Mouse (Mus musculus): Measurements from ENCODE around the gene Cxcr2. TPM values are rescaled to one million over a fixed set of nuclear protein-coding genes. Genes with fewer than 3 reads are reported as not detected.

Gene Cxcr2
- polyA plus RNA-seq, 1 experiment = 0.74 TPM

DNA sequence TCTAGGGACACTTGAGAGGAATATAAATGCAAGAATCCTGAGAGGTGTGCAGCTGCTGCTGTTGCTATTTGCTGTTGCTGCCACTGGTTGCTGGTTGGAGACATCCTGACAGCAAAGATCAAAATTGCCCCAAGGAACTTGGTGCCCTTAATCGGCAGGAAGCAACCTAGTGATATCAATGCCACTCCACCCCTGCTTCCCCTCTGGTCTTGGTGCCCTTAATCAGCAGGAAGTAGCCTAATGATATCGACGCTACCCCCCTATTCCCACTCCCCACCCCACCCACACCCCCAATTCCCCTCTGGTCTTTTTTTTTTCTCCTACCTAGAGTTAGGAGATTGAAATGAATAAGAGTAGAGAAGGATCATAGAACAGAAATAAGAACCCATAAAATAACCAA lies 18.9 kb downstream of the Cxcr2 start:
- no peak for TF ChIP-seq POLR2A (IDR thresholded peaks at IDR 0.05; ENCODE audit: control insufficient read depth, extremely low read depth, insufficient read depth, low read length, poor library complexity)
- TF ChIP-seq CTCF (IDR thresholded peaks at IDR 0.05; ENCODE audit: borderline replicate concordance, control insufficient read depth, extremely low read depth, insufficient read depth, low read length, poor library complexity) = no peak
- no peaks in the 10 kb centered on the region for H3K4me1 ChIP-seq (replicated peaks; ENCODE audit: control insufficient read depth, insufficient read depth, low read length)

DNA sequence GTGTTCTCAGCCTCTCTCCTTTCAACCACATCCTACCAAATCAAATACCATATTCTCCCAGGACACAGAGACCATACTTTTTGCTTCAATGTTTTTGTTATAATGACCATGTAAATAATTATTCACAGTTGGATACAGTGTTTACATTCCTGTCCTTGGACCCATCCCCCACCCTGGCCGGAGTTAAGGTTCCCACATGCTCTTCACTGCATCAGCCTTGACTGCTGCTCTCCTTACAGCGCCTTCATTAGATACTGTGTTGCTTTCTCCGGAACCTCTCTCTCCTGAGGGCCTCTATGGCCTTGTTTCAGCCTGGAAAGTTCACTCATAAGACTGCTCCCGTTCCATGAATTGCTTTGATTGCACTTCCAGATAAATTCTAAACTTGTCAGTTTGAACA lies 21.9 kb downstream of the Cxcr2 start:
- Histone ChIP-seq H3K4me1 (replicated peaks; ENCODE audit: control insufficient read depth, insufficient read depth, low read length) (peaks cover 6% of the 10 kb centered on the region), H3K36me3 (ENCODE audit: control insufficient read depth, insufficient read depth, low read length) (no peaks in the 10 kb centered on the region), H3K27me3 (ENCODE audit: control insufficient read depth, insufficient read depth, low read length) (no peaks in the 10 kb centered on the region), H3K4me3 (ENCODE audit: control insufficient read depth, insufficient read depth, low read length) (no peak overlapping the region), H3K27ac (ENCODE audit: control insufficient read depth, insufficient read depth, low read length) (no peak overlapping the region)
- 96% methylated on average over 4 of the region's 4 CpGs for WGBS
- no peak for DNase-seq
- TF ChIP-seq POLR2A (IDR thresholded peaks at IDR 0.05; ENCODE audit: control insufficient read depth, extremely low read depth, insufficient read depth, low read length, poor library complexity) (no peak), CTCF (IDR thresholded peaks at IDR 0.05; ENCODE audit: borderline replicate concordance, control insufficient read depth, extremely low read depth, insufficient read depth, low read length, poor library complexity) (no peak)

More for the DNA sequence above, 18.9 kb downstream of the Cxcr2 start:
- DNase-seq = no peak
- 21% methylated on average over 3 of the region's 3 CpGs for WGBS
- no peaks in the 10 kb centered on the region for H3K27me3 ChIP-seq (ENCODE audit: control insufficient read depth, insufficient read depth, low read length)
- H3K4me3 ChIP-seq (ENCODE audit: control insufficient read depth, insufficient read depth, low read length) = no peak overlapping the region
- H3K27ac ChIP-seq (ENCODE audit: control insufficient read depth, insufficient read depth, low read length) = no peak overlapping the region
- no peaks in the 10 kb centered on the region for H3K36me3 ChIP-seq (ENCODE audit: control insufficient read depth, insufficient read depth, low read length)

DNA sequence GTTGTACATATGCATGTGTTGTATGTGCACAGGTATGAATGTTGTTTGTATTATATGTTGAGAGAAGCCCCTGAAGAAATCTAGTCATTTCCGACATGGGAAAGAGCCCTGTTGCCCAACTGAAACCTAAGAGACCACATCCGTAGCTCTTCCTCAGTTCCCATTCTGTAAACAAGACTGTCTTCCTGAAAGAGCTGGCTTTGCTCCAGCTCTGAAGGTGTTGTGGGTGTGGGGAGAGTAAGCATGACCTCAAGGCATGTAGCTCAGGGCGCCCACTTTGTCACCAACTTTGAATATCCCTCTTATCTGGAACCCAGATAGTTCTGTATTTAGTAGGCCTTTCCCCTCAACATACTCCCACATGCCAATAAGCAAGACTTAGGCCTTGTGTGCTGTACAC lies 24.8 kb downstream of the Cxcr2 start:
- no peak overlapping the region for H3K4me3 ChIP-seq (ENCODE audit: control insufficient read depth, insufficient read depth, low read length)
- WGBS = 19% methylated on average over 3 of the region's 3 CpGs
- H3K36me3 ChIP-seq (ENCODE audit: control insufficient read depth, insufficient read depth, low read length) = no peaks in the 10 kb centered on the region
- H3K27me3 ChIP-seq (ENCODE audit: control insufficient read depth, insufficient read depth, low read length) = no peaks in the 10 kb centered on the region
- DNase-seq = no peak
- TF ChIP-seq POLR2A (IDR thresholded peaks at IDR 0.05; ENCODE audit: control insufficient read depth, extremely low read depth, insufficient read depth, low read length, poor library complexity) (no peak), CTCF (IDR thresholded peaks at IDR 0.05; ENCODE audit: borderline replicate concordance, control insufficient read depth, extremely low read depth, insufficient read depth, low read length, poor library complexity) (no peak)
- H3K27ac ChIP-seq (ENCODE audit: control insufficient read depth, insufficient read depth, low read length) = peak overlapping the region; percentile 47; the same call in 1 of the 2 replicates
- H3K4me1 ChIP-seq (replicated peaks; ENCODE audit: control insufficient read depth, insufficient read depth, low read length) = peaks cover 6% of the 10 kb centered on the region

DNA sequence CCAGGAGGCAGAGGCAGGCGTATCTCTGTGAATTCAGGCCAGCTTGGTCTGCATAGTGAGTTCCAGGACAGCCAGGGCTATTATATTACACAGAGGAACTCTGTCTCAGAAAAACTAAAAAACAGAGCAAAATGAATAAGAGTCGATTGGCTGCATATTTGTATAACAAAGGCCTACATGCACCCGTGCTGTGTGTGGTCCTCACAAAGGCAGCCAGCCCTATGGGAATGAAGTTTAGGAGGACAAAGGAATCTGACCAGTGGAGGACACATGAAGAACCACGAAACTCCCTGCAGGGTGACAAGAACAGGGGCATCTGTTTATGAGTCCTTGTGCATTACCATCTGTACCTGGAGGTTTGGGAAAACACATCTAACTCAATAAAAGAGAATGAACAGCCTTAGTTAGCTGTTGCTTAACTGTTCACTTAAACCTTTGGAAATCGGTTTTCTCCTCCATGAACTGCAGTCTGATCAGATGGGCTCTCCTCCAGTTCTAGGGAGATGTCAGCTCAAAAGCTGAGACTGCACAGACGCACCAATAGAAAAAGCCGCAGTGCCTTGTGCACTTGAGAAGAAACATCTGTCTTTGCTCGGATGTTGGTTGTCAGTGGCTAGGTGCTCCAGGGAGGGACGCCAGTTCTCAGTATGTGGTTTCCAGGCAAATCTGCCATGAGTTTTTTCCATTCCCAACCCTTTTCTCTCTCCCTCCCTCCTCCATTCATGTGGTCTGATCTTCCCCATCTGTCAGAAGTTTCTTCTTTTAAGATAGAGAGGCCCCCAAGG lies 26.0 kb downstream of the Cxcr2 start:
- Histone ChIP-seq H3K4me3 (ENCODE audit: control insufficient read depth, insufficient read depth, low read length) (no peak overlapping the region), H3K27ac (ENCODE audit: control insufficient read depth, insufficient read depth, low read length) (no peak overlapping the region), H3K36me3 (ENCODE audit: control insufficient read depth, insufficient read depth, low read length) (no peaks in the 10 kb centered on the region), H3K4me1 (replicated peaks; ENCODE audit: control insufficient read depth, insufficient read depth, low read length) (peaks cover 6% of the 10 kb centered on the region), H3K27me3 (ENCODE audit: control insufficient read depth, insufficient read depth, low read length) (no peaks in the 10 kb centered on the region)
- TF ChIP-seq CTCF (IDR thresholded peaks at IDR 0.05; ENCODE audit: borderline replicate concordance, control insufficient read depth, extremely low read depth, insufficient read depth, low read length, poor library complexity) = no peak
- TF ChIP-seq POLR2A (IDR thresholded peaks at IDR 0.05; ENCODE audit: control insufficient read depth, extremely low read depth, insufficient read depth, low read length, poor library complexity) = no peak
- 41% methylated on average over 9 of the region's 9 CpGs for WGBS
- no peak for DNase-seq

DNA sequence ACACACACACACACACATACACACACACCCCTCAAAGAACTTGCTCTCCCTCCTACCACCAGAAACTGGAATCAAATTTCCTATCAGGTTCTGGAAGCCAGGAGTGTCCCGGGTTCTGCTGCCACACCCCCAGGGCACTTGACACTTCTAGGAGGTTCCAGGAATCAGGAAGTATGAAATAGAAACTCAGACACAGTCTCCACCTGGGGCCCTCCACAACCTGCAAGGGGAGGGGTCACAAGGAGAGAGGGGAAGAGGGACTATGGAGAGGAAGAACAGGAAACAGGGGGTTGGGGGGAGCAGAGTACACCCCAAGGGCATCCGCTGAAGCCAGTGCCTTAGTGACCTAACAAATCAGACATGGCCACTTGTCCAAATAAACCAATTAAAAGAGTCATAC lies 27.7 kb downstream of the Cxcr2 start:
- Histone ChIP-seq H3K27me3 (ENCODE audit: control insufficient read depth, insufficient read depth, low read length) (no peaks in the 10 kb centered on the region), H3K4me1 (replicated peaks; ENCODE audit: control insufficient read depth, insufficient read depth, low read length) (peaks cover 6% of the 10 kb centered on the region), H3K27ac (ENCODE audit: control insufficient read depth, insufficient read depth, low read length) (no peak overlapping the region), H3K36me3 (ENCODE audit: control insufficient read depth, insufficient read depth, low read length) (no peaks in the 10 kb centered on the region), H3K4me3 (ENCODE audit: control insufficient read depth, insufficient read depth, low read length) (no peak overlapping the region)
- 49% methylated on average over 2 of the region's 2 CpGs for WGBS
- no peak for DNase-seq
- TF ChIP-seq POLR2A (IDR thresholded peaks at IDR 0.05; ENCODE audit: control insufficient read depth, extremely low read depth, insufficient read depth, low read length, poor library complexity) (no peak), CTCF (IDR thresholded peaks at IDR 0.05; ENCODE audit: borderline replicate concordance, control insufficient read depth, extremely low read depth, insufficient read depth, low read length, poor library complexity) (no peak)

DNA sequence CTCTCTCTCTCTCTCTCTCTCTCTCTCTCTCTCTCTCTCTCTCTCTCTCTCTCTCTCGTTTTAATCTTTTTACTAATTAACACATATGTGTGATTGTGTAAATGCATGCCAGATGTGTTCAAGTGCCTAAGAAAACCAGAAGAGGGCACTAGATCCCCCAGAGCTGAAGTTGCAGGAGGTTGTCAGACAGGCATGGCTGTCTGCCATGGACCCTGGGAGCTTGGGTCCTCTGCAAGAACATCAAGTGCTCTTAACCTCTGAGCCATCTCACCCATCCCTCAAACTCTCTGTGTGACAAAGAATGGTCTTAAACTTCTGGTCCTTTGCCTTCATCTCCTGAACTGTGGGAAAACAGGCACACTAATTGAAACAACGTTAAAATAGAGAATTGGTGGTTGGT lies 29.2 kb downstream of the Cxcr2 start:
- WGBS = 73% methylated on average over 2 of the region's 2 CpGs
- no peaks in the 10 kb centered on the region for H3K27me3 ChIP-seq (ENCODE audit: control insufficient read depth, insufficient read depth, low read length)
- no peak for DNase-seq

More for the DNA sequence above, 29.2 kb downstream of the Cxcr2 start:
- peaks cover 6% of the 10 kb centered on the region for H3K4me1 ChIP-seq (replicated peaks; ENCODE audit: control insufficient read depth, insufficient read depth, low read length)
- no peak overlapping the region for H3K4me3 ChIP-seq (ENCODE audit: control insufficient read depth, insufficient read depth, low read length)
- TF ChIP-seq POLR2A (IDR thresholded peaks at IDR 0.05; ENCODE audit: control insufficient read depth, extremely low read depth, insufficient read depth, low read length, poor library complexity) (no peak), CTCF (IDR thresholded peaks at IDR 0.05; ENCODE audit: borderline replicate concordance, control insufficient read depth, extremely low read depth, insufficient read depth, low read length, poor library complexity) (no peak)
- H3K36me3 ChIP-seq (ENCODE audit: control insufficient read depth, insufficient read depth, low read length) = no peaks in the 10 kb centered on the region
- no peak overlapping the region for H3K27ac ChIP-seq (ENCODE audit: control insufficient read depth, insufficient read depth, low read length)
